Mouse (Mus musculus): ENCODE measurements around the gene Arid3a.

- no peak for TF ChIP-seq CHD1 (IDR thresholded peaks at IDR 0.05; ENCODE audit: low read depth, low read length)
- no peak for TF ChIP-seq CTCF (IDR thresholded peaks at IDR 0.05 in 2 of 3, conservative IDR thresholded peaks at IDR 0.05 in 1 of 3; ENCODE audit: control insufficient read depth in 1 of 3, insufficient read depth in 1 of 3, low read depth in 2 of 3, low read length in 3 of 3, poor library complexity in 1 of 3, severe bottlenecking in 1 of 3)
These were observed 46.0 kb downstream of the Arid3a start for GRCm38 (mm10) chr10:79972831-79973230.
